Mouse (Mus musculus): ENCODE data around the gene Mxd4.

The Mxd4 gene

GRCm38 (mm10) chr5:34195786-34196185 is 8.3 kb upstream of the Mxd4 start:
- DNase-seq, result no peak

GRCm38 (mm10) chr5:34194975-34195662 is 7.6 kb upstream of the Mxd4 start:
- DNase-seq, result no peak

- DNase-seq, result no peak
Measured at GRCm38 (mm10) chr5:34194426-34194825, 6.9 kb upstream of the Mxd4 start.

DNA sequence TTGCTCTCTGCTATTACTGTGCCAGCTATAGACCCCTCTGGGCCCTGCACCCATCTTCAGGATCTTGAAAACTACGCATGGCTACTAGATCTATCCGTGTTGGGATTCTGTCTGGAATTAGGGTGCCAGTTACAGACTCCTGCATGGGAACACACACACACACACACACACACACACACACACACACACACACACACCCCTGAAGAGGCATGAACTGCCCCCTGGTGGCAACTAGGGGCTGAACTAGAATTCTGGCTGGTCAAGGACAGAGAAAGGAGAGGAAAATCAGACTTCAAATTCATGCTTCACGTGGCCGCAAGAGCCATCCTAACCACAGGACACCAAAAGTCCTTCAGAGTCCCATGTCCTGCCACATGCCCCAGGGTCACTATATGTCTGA is 4.3 kb upstream of the Mxd4 start:
- peak; percentile 66 for DNase-seq

DNA sequence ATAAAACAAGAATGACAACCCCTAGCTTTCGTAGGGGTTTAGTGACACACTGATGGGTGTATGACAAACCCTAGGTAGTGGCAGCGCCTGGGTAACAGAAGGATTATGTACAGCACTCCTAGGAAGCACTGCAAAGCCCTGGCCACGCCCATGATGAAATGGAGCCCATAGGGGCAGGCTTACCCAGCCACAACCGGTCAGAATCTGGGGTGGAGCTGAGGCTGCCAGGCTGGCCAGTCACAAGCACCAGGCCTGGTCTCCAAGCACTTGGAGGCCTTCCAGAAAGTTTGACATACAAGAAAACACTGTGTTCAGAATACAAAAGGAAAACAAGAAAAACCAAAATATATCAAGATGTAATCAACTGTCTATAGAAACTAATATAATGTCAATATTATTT is 3.5 kb upstream of the Mxd4 start:
- DNase-seq, result peak; percentile 75

DNA sequence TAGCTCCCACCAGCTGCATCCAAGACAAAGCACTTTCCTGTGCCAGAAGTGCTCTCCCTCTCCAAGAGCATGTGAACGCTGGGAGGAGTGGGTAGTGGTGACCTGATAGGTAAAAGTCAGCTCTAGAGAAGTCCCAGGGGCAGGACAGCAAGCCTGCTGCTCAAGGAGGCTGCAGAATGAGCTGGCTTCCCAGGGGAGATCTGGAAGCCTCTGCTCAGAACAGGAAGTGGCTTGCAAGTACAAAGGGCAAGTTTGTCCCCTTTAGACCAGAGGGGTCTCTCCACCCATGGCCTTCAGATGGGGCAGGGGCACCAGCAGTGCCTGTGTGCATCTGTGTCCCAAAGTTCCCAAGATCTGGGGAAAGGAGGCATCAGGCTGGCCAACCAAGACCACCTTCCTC is 2.0 kb upstream of the Mxd4 start:
- DNase-seq, result no peak

GRCm38 (mm10) chr5:34188856-34189255 is 1.3 kb upstream of the Mxd4 start:
- DNase-seq, result no peak

DNA sequence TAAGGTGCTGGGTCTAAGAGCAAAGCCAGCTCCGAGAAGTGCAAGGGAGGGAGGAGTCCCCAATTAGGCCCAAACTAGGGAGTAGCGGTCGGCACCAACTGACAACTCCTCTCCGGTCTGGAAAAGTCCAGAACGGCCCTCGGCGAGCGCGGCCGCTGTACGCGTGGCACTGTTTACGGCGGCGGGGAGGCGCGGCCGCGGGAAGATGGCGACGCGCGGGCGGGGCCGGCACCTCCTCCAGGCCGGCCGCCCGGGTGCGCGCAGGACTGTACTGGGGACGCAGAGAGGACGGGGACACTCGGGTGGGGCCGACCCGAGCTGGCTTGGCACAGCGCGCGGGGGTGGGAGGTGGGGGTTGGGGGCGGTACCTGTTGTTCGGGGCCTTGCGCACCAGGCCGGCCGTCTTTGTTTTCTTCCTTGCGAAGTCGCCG is 544 bp downstream of the Mxd4 start:
- DNase-seq, result peak; percentile 74

DNA sequence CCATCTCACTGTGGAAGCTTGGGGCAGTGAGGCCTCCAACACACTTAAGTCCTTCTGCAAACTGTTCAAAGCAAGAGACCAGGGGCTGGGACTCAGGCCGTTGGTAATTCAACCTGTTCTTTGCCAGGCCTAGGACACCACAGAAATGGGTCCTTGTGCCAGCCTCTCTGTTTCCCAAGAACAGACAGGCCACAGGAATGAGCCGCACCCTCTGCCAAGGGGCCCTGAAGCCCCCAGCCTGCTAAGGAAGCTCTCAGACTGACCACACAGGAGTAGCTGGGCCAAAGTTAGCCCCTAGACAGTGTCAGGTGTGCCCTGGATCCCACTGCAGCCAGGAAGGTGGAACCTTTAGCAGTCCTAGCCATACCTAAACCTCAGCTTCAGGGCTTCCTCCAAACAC is 1.1 kb downstream of the Mxd4 start:
- no peak for DNase-seq

- DNase-seq, result no peak
Measured at GRCm38 (mm10) chr5:34185791-34186190, 1.7 kb downstream of the Mxd4 start.

DNA sequence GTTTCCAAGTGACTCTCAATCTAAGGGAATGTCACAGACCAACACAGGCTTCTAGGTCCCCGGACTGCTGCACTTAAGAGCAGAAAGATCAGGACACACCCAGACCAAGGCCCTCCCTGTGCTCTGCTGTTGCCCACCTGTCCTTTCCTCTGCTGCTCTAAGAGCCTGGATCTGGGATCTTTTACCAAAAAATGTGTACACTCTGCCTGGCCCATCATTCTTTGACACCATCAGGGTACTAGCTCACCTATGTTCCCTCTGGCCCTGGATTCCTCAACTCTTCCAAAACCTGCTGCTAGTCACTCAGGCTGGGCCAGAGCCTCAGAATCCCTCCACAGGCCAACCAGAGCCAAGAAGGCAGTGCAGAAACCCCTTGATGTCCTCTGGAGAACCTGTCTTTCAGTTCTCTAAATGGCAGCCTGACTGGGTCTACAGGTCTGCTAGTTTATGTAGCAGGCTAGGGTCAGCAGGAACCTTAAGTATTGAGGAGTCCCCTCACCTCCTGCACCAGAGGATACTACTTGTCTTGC is 2.4 kb downstream of the Mxd4 start:
- no peak for DNase-seq

DNA sequence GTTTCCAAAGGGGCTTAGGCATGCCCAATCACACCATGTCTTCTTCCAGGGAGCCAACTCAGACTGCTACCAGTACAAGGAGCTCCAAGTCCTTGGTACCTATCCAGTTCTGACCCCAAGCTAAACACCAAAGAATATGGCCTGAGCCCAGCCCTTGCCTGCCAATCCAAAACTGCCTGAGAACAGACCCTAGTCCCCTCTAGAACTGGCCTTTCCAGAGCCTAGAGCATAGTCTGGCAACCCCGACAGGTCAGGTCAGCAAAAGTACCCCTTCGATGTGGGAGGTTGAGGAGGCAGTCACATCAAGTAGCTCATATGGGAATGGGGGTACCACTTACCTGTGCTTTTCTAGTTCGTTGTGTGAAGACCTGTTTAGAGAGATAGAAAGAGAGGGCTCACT is 3.5 kb downstream of the Mxd4 start:
- peak; percentile 0 for DNase-seq

- DNase-seq, result peak; percentile 77
Measured at GRCm38 (mm10) chr5:34183156-34183880, 4.2 kb downstream of the Mxd4 start.

DNA sequence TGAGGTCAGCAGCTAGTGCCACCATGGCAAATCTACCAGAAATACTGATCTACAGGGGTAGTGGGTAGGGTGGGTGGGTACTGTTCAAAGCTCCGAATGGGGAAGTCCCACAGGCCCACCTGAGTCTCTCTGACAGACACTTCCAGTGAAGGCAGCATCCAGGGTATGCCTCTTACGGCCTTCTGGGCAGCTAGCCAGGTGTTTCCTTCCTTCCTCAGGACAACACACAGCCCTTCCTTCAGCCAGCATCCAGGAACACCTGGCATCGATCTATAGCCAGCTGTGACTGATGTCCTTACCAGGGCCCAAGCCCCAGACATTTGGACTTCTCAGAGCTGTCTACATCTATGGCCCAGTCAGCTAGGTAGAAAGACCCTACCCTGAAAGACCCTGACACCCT is 5.0 kb downstream of the Mxd4 start:
- DNase-seq, result peak; percentile 62

DNA sequence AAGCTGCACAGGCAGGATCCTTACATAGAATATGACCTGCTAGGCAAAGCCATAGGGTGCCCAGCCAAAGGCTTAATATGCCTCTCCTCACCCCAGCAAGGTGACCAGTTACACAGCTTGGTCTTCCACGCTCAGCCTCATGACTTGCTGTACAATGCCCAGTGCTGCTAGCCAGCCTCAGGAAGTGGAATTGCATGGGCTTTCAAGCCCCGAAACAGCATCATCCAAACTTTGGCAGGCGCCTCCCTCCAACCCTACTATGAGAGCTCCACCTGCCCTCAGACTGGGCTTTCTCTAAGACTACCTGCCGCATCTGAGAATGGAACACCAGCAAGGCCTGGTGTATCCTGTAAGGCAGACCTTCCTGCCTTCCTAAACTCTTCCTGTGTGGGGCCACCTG is 9.7 kb downstream of the Mxd4 start:
- DNase-seq, result no peak

DNA sequence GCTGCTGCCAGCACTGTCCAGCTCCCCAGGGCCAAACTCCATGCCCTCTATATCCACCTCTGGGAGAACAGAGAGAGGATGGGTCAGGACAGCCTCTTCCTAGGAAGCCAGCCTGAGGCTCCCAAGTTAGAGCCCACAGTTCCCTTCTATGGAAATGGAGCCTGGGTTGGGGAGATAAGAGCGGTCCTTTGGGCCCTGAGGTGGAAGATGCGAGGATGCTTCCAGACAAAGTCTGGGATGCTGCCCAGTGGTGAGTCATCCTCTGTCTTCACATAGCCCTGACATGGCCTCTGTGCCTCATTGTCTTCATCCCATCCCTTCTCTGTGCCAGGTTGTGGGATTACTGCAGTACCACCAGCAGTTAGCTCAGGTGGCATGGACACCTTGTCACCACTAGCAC is 10.4 kb downstream of the Mxd4 start:
- no peak for DNase-seq

GRCm38 (mm10) chr5:34176691-34177090 is 10.8 kb downstream of the Mxd4 start:
- DNase-seq, result no peak

- DNase-seq, result no peak
Measured at GRCm38 (mm10) chr5:34175403-34175694, 12.2 kb downstream of the Mxd4 start.

- DNase-seq, result no peak
Measured at GRCm38 (mm10) chr5:34174550-34175402, 12.7 kb downstream of the Mxd4 start.

- DNase-seq, result no peak
Measured at GRCm38 (mm10) chr5:34174021-34174420, 13.5 kb downstream of the Mxd4 start.

- no peak for DNase-seq
Measured at GRCm38 (mm10) chr5:34170726-34171125, 16.8 kb downstream of the Mxd4 start.

DNA sequence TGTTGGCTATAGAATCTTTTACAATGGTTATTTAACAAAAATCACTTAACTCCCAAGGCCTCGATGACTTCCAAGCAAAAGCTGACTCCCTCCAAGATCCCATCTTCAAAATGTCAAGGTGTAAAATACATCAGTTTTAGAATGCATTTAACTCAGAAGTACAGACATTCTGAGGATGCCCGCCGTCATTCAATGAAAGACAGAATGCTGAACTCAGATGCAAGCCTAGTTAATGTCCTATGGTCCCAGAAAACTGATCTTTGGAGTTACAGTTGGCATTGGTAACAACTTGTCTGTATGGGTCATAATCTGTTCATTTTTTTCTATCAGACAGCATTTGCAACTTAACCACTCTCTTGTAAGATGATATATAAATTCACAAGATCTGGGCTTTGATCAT is 17.6 kb downstream of the Mxd4 start:
- DNase-seq, result no peak
